Mouse (Mus musculus): ENCODE measurements around the gene H3f3b.

The H3f3b gene

DNA sequence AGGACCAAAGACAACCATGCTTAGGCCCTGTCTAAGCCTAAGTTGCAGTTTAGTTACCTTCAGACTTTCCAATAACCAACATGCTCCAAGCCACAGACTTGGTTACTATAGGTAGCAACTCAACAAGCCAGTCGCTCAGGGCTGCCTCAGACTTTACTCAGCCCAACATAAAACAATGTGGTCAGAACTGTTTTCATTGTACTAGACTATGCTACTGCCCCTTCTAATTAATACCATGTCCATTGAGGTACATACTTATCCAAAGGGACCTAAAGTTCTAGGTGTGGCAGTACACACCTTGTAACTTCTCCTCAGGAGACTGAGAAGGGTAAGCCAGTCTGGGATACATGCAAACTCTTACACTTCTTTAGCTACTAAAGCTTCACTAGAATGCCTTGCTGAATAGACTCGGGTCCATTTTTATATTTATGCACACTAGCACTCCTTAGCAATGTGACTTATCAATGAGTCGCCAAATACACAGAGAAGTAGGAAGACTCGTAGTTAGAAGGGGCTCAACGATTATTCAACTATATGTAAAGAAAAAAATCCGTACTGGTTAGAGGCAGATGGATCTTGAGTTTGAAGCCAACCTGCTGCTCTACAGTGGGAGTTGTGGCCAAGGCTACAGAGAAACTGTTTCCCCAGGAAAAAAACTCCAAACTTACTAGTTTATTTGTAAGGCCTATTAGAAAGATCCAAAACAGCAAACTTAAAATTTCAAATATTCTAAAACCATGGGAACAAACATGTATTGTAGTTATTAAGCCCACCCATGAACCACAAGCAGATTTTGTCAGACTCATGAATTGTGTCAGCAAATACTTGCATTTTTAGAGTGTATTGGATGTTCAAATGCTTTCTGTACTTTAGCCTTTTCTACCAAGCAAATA lies 6.2 kb downstream of the H3f3b start:
- WGBS: 42% methylated on average over 6 of the region's 6 CpGs

DNA sequence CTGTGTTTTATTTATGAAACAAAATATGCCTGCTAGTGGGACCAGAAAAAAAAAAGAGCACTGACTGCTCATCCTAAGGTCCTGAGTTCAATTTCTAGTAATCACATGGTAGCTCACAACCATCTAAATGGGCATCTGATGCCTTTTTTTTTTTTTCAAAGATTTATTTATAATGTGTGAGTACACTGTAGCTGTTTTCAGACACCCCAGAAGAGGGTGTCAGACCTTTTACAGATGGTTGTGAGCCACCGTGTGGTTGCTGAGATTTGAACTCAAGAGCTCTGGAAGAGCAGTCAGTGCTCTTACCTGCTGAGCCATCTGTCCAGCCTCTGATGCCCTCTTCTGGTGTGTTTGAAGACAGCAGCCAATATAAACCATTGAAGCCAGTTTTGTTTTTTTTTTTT lies 7.2 kb downstream of the H3f3b start:
- WGBS: 20% methylated on average over 1 of the region's 1 CpGs

DNA sequence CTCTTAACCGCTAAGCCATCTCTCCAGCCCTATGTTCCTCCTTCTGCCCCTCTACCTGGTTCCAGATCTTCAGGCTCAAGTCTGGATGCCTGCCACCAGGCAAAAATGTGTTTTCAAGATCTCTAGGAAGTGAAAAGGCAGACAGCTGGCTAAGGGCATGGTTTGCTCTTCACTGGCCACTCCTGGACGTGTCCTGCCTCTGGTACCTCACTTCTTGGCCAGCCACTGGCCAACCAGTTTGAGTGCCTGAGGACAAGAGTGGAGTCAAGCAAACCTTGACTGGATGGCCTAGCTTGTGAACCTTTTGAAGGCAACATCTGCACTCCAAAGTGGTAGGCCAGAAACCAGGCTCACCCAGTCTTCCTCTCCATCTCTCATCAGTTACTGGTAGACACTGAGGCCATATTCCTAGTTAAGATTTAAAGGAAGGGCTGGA lies 7.8 kb downstream of the H3f3b start:
- 85% methylated on average over 2 of the region's 2 CpGs for WGBS

DNA sequence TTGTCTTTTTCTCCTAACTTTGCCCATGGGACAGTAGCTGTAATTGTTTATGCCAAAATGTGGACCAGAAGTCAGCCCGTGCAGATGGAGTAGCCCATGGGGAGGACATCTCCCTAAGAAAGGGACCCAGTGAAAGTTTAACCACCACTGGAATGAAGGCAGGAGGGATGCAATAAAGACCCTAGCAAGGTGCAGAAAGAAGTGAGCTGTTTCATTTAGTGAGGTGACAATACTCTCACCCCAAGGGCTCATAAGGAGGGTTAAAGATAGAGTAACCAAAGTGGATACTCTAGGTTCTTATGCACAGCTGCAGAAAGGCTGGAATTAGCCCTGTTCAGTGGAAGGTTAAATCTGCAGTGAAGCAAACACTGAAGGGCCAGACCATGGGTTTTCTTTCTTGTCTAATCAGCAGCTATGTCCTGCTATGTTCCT lies 8.4 kb downstream of the H3f3b start:
- WGBS: 69% methylated on average over 1 of the region's 1 CpGs

DNA sequence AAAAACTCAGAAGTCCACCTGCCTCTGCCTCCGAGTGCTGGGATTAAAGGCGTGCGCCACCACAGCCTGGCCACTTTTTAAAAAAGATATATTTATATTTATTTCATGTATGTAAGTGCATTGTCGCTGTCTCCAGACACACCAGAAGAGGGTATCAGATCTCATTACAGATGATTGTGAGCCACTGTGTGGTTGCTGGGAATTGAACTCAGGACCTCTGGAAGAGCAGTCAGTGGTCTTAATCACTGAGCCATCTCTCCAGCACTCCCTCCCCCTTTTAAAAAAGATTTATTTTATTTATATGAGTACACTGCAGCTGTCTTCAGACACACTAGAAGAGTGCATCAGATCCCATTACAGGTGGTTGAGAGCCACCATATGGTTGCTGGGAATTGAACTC lies 8.9 kb downstream of the H3f3b start:
- 89% methylated on average over 4 of the region's 4 CpGs for WGBS

DNA sequence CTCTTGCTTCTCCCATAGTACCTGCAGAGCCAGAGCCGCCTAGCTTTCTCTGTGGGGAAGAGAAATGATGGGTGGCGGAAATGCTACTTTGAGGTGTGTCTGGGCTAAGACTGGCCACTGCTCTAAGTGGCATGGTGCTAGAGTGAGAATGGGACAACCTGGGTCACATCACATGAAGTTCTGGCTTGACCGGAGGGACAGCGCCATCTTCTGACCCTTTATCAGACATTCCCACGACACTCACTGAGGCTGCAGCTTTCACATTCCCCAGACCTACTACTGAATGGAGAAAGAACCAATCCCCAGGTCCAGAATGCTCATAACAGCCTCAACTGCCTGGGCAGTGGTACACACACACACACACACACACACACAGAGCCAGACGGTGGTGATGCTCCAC lies 9.7 kb downstream of the H3f3b start:
- 41% methylated on average over 6 of the region's 6 CpGs for WGBS

DNA sequence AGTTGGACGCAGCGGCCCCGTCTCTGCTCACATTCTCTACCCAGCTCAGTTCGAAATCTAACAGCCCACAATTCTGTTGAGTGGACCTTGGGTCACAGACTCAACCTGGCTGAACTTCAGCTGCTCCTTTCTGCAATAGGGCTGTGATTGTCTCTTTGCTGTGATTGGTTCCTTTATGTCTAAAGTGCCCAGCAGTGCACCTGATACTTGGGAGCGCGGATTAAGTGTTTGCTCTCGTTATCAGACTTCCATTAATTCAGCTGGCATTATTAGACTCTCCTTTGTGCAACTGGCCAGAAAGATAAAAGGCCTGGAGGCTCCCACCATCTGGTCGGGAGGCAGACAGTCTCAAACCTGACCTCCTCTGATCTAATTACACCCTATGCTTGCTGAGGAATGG lies 12.9 kb downstream of the H3f3b start:
- 80% methylated on average over 8 of the region's 8 CpGs for WGBS

DNA sequence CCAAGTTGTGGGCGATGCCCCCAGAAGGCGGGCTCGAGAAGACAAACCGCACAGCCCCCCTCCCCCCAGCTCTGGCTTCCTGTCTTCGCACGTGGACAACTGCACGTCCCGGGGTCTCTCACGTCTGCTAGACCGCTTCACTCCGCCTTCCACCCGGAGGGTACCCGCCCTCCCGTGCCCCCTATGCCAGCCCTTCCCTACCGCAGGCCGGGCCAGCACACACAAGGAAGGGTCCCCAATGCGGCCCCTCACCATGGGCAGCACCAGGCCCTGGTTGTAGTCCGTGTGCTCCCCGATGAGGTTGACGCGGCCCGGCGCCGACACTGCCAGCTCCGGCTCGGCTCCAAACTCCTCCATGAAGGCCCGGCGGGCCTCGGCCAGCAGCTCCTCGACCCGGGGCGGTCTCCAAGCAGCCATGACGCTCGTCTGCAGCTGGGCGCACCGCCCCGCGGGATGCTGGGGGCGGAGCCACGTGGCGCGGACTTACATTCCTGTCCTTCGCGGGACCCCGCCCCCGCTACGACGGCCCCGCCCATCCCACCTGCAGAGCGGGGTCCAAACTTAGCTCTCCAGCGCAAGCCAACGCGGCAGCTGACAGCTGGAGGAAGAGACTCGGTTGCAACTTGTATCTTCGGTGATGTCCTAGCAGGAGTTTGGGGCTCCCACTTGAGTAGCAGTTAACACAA lies 15.4 kb downstream of the H3f3b start, which contains the start of gene Galk1:
Gene Galk1, minus strand, starts transcription at position 458 of the 686 bp plus-strand sequence.
- 1% methylated on average over 55 of the region's 55 CpGs for WGBS

DNA sequence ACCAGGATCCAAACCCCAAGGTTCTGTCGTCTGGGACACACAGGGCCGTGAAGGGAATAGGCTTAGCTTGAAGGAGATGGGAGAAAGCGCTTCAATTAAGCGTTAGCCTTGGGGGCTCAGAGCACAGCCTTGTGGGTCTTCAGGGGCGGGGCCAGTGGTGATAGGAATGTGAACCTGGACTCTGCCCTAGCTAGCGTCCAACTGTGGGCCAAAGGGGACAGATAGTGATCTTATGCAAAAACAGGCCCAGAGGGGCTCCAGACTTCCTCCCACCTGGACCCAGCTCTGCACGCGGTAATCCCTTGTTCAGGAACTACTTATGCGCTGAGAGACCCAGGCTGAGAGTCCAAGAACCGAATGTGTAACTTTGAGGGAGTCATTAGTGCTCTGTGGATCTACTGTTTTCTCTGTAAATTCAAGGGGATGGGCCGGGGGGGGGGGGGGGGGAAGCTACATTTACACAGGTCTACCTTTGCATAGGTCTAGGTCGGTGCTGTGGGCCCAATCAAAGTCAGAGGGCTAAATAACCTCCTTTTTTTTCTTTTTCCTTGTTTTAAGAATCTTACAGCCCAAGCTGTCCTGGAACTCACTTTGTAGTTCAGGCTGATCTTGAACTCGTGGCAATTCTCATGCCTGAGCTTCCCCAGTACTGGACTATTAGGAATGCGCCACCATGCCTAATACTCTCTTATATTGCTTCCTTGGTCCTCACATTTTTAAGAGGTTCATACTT lies 16.1 kb downstream of the H3f3b start:
- WGBS: 56% methylated on average over 14 of the region's 14 CpGs

DNA sequence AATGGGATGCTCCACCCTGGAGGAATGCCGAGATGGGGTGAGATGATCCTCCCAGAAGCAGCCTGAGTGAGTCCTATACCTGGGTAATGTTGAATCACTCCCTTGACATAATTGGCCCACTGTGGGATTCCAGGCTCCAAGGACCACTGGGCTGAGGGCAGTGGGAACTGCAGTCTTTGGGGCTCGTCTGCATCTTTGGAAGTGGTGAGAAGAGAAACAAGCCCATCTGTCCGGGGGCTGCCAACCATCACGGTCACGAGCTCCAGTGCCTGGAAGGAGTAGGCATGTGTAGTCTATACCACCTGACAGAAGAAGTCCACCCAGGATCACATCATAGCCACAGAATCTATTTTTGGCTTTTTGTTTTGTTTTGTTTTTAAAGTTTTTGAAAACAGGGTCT lies 16.8 kb downstream of the H3f3b start:
- 85% methylated on average over 5 of the region's 5 CpGs for WGBS

DNA sequence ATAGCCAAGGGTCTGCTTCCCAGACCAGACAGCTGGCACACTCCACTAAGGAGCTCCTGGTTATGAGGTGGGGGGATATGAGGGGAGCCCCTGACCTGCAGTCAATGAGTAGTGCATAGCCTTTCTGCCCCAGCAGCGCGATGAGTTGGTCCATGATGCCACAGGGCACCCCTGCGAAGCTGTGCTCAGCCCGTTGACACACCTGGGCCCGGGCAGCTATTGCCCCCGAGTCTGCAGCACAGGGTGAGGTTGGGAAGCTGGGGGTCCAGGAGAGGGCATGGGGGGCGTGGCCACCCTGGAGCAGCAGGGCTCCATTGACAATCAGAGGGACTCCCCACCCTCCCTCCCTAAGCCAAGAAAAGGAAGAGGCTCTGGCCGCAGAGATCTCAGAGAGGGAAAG lies 17.6 kb downstream of the H3f3b start:
- 96% methylated on average over 8 of the region's 8 CpGs for WGBS

DNA sequence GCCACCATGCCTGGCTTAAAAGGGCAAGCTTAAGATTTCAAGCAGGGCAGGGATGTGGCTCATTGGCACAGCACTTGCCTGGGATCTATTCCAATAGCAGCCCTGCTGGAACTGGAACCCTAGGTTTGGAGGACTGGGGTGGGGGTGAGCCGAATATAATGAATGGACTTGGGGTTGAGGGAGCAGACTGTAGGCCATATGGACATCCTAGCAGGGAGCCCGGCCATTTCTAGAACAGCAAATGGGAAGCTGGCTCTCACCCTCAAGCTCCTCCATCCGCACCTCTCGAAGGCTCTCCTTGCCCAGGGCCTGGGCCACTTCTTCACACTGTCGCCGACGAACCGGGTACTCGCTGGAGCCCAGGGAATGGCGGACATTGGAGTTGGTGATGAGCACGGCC lies 18.1 kb downstream of the H3f3b start:
- WGBS: 90% methylated on average over 11 of the region's 11 CpGs

DNA sequence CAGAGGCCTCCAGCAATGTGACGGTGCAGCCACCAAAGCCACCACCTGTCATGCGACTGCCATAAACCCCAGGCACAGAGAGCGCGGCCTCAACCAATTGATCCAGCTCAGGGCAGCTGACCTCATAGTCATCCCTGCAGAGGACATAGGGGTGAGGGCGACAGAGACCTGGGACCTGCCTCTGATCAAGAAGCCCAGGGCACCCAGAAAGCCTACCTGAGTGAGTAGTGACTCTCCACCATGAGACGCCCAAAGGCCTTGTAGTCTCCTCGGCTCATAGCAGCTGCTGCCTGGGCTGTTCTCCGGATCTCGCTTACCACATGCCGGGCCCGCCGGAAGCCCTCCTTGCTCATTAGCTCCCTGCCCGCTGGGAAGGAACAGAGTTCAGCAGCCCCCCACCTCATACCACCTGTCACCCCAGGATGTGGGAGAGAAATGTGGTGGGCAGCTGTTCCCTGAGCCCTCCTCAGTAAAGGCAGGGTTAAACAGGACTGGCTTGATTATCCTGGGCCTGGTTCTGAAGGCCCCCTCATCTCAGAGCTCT lies 18.9 kb downstream of the H3f3b start:
- WGBS: 94% methylated on average over 13 of the region's 13 CpGs

DNA sequence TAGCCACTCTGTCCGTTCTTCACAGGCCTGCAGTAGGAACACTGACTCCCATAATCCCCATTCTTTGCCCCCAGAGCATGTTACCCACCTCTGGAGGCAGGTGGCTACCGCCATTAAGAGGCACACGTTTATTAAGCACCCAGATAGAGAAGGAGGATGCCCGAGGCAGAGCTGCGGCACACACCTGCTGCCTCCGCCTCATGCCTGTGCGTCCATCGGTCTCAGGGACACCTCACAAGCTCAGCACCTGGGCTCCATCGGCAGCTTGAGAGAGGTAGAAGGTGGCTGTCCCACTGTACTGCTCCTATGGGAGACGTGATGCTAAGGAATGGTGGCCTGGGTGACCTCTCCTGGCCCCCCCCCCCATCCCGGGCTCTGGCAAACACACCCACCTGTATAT lies 19.4 kb downstream of the H3f3b start:
- 92% methylated on average over 11 of the region's 11 CpGs for WGBS

DNA sequence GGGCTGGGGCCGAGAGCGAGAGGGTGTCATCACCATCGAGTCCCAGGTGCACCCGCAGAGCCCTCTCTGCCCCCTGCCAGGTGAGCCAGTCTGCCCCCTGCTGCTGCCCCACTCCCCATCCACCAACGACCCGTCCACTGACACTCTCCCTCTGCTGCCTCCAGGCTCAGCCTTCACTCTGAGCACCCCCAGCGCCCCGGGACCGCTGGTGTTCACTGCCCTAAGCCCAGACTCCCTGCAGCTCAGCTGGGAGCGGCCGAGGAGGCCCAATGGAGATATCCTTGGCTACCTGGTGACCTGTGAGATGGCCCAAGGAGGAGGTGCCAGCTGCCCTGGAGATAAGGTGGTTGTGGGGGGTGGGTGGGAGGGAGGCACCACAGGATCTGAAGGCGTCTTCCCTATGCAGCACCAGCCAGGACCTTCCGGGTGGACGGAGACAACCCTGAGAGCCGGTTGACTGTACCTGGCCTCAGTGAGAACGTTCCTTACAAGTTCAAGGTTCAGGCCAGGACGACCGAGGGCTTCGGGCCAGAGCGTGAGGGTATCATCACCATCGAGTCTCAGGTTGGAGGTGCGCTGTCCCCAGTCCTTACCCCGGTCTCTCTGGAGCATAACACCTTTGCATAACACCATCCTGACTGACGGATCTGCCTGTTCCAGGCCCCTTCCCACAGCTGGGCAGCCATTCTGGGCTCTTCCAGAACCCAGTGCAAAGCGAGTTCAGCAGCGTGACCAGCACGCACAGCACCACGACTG lies 20.5 kb downstream of the H3f3b start:
- WGBS: 93% methylated on average over 28 of the region's 28 CpGs

DNA sequence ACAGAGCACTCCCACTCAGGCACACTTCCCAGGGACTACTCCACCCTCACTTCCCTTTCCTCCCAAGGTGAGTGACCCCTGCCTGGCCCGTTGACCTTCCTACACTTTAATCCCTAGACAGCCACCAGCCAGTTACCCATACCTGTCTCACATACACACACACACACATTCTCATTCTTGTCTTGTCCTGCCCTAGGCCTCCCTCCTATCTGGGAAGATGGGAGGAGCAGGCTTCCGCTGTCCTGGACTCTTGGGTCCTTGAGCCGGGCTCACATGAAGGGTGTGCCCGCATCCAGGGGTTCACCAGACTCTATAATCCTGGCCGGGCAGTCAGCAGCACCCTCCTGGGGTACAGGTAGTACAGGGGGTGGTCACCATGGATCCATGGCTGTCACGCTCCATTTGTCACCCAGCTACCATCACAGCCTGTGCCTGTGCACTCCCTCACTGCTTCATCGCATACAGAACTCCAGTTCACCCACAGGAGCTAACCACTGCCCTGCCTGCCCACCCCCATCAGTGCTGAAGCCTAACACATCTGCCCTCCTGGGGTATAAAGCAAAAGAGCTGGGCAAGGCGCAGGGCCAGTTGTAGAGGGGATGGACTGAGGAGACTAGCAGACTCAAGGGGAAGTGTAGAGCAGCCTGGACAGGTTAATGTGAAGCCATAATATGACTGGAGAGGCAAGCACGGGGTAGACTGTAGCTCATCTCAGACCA lies 21.9 kb downstream of the H3f3b start:
- 81% methylated on average over 9 of the region's 9 CpGs for WGBS

DNA sequence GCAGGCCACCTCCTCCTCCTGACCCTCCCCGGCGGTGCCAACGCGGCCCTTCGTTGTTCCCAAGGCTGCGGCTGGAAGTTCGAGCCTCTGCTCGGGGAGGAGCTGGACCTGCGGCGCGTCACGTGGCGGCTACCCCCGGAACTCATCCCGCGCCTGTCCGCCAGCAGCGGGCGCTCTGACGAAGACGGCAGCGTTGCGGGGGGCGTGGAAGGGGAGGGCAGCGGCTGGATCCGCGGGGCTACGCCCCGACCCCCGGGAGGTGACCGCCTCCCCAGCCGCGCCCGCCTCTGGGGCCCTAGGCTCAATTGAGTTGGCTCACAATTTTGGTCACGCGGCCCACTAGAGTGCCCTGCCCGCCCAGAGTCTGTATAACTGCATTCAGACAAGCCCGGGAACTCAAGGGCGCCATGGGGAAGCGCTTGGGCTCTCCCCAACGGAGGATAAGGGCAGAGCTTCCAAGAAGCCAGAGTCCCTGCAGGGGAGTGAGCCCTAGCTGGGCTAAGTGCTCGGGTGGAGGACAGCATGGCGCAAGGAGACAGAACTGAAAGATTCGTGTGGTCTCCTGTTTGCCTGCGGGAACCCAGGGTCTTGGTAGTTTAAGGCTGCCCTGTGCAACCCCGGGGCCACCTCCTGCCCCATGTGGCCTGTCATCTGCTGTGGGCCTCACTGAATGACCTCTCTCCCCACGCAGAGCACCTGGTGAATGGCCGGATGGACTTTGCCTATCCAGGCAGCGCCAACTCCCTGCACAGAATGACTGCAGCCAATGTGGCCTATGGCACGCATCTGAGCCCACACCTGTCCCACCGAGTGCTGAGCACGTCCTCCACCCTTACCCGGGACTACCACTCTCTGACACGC lies 22.7 kb downstream of the H3f3b start:
- WGBS: 7% methylated on average over 54 of the region's 54 CpGs

DNA sequence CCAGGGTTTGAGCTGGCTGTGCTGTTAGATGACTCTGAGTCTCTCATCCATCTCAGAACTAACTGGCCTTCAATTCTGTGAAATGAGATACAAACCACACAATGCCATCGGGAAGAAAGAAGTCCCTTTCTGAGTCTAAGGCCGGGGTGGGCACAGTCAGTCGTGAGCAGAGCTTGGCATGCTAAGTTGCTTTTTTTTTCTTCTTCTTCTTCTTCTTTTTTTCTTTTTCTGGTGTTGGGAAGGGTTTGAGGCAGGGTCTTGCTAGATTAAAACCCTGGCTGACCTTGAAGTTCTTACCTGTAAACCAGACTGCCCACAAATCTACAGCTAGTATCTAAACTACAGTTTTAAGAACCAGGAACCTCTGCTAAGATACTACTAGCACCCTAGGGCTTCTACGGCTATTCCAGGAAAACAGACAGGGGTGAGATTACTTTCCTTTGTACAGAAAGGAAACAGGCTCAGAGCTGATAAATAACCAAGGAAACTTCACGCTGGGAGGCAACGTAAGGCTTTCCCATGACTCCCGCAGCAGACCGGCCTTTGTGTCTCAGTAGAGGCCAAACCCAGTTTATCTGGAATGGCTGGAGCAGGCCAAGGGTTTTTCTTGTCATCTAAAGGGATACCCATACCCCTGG lies 23.5 kb downstream of the H3f3b start:
- WGBS: 36% methylated on average over 8 of the region's 8 CpGs

DNA sequence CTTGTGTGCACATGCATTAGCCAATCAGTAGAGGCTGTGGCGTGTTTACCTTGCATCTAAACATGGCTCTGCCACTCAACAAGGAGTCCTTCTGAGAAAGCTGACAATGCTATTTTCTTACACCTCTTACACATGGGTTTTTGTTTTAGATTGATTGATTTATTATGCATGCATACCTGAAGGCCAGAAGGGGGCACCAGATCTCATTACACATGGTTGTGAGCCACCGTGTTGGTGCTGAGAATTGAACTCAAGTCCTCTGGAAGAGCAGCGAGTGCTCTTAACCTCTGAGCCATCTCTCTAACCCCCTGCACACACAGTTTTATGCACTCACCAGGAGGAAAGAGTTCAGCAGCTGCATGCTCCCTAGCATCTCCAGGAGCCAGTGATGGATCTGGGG lies 24.9 kb downstream of the H3f3b start:
- WGBS: 90% methylated on average over 3 of the region's 3 CpGs

Measured in cerebral cortex, adult 2 months (tissue).